Mouse (Mus musculus) embryonic fibroblast, embryonic 13.5 days (primary cell): ENCODE measurements around the gene Fbxl4.

ENCODE experiments used
- CTCF ChIP-seq: IDR thresholded peaks from 2 replicates; pipeline ENCODE4 v1.5.1; 2011; ENCODE audit warnings: mild to moderate bottlenecking, control low read depth, low read length, moderate library complexity, borderline replicate concordance; ENCODE audit not compliant: insufficient read depth
- POLR2A ChIP-seq: IDR thresholded peaks from 2 replicates; pipeline ENCODE4 v1.6.1; 2011; ENCODE audit warnings: low read depth, mild to moderate bottlenecking, control low read depth, low read length, moderate library complexity

- no peak for TF ChIP-seq CTCF
- TF ChIP-seq POLR2A: no peak
Observed at GRCm38 (mm10) chr4:22383528-22384265, 26.4 kb downstream of the Fbxl4 start.
